Mouse (Mus musculus): ENCODE measurements around the gene Slc25a20. TPM values are rescaled to one million over a fixed set of nuclear protein-coding genes. Genes with fewer than 3 reads are reported as not detected.
A peak's percentile ranks its signal among the peaks of the same experiment; 100 is the strongest.

The Slc25a20 gene
- polyA plus RNA-seq, 1 experiment from 2014 or later = 35.1 TPM

DNA sequence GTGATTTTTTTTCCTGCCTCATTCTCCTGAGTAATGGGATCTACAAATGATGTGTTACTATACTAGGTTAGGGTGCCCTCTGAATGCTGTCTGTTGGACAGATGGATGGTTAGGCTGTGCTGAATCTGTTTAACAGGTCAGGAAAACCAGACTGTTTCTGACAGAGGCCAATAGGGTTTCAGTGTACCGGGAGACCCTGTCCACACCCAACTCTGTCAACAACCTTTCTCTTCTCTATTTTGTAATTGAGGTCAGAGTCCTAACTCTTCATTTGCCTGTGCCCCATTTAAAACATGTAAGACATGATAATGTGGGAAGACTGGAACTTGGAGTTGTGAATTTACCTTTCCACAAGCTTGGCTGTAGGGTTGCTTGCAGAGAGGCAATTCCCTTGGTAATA is 28.1 kb downstream of the Slc25a20 start:
- no peaks in the 10 kb centered on the region for H3K9me3 ChIP-seq
- no peak for DNase-seq (ENCODE audit: low spot score)
- peaks cover 32% of the 10 kb centered on the region for H3K4me1 ChIP-seq
- peaks cover 4% of the 10 kb centered on the region; the same call in 1 of the 2 replicates for H3K36me3 ChIP-seq (replicated peaks)
- peaks cover 37% of the 10 kb centered on the region for H3K27me3 ChIP-seq (replicated peaks; ENCODE audit: low read depth, poor library complexity, severe bottlenecking)
- no peak overlapping the region for H3K27ac ChIP-seq (replicated peaks)
- 81% methylated on average over 1 of the region's 1 CpGs for WGBS
- H3K4me3 ChIP-seq = no peak overlapping the region

GRCm38 (mm10) chr9:108690914-108691313 is 29.0 kb downstream of the Slc25a20 start:
- no peaks in the 10 kb centered on the region for H3K36me3 ChIP-seq (replicated peaks)
- no peaks in the 10 kb centered on the region for H3K9me3 ChIP-seq
- H3K4me3 ChIP-seq = no peak overlapping the region
- 94% methylated on average over 6 of the region's 6 CpGs for WGBS
- no peak for DNase-seq (ENCODE audit: low spot score)
- peaks cover 37% of the 10 kb centered on the region for H3K27me3 ChIP-seq (replicated peaks; ENCODE audit: low read depth, poor library complexity, severe bottlenecking)
- H3K27ac ChIP-seq (replicated peaks) = no peak overlapping the region
- H3K4me1 ChIP-seq = peaks cover 32% of the 10 kb centered on the region

DNA sequence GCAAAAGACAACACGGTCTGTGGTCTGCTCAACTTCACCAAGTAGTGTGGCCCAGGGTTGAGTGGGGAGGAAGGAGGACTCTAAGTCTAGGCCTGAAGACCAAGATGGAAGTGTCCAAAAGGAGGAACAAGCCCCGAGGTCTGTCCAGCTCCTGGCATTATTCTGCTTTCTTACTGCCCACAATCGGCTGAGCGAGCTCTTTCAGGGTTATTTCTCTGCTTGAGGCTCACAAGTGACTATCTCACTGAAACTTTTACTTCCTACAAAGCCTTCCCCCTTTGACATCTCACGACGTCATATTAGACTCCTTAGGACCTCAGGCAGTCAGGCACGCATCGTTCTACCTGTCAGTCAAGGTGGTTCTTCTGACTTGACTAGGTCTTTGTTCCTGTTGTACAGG is 29.5 kb downstream of the Slc25a20 start:
- DNase-seq (ENCODE audit: low spot score) = peak; percentile 18
- no peaks in the 10 kb centered on the region for H3K9me3 ChIP-seq
- peak overlapping the region; percentile 78 for H3K4me3 ChIP-seq
- 67% methylated on average over 8 of the region's 8 CpGs for WGBS
- H3K27me3 ChIP-seq (replicated peaks; ENCODE audit: low read depth, poor library complexity, severe bottlenecking) = peaks cover 37% of the 10 kb centered on the region
- peak overlapping the region; percentile 85 for H3K27ac ChIP-seq (replicated peaks)
- peaks cover 32% of the 10 kb centered on the region for H3K4me1 ChIP-seq
- no peaks in the 10 kb centered on the region for H3K36me3 ChIP-seq (replicated peaks)

DNA sequence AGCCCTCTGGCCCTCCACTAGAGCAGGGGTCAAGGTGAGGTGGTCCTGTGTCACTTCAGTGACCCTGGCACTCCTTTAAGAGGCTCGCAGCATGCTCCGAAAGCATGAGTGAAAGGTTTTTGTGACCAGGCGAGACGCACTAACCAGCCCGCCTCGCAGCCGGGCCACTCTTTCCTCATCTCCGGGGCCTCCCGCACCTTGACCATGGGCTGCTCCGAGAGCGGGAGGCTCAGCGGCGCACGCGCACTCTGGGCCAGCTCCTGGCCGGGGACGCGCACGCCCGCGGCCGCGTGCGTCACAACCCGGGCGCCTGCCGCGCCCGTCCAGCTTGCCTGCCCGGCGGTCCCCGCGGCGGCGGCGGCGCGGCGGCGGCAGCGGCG is 29.9 kb downstream of the Slc25a20 start:
- H3K27ac ChIP-seq (replicated peaks) = peak overlapping the region; percentile 85
- peaks cover 32% of the 10 kb centered on the region for H3K4me1 ChIP-seq
- under 1% methylated on average over 42 of the region's 42 CpGs for WGBS

DNA sequence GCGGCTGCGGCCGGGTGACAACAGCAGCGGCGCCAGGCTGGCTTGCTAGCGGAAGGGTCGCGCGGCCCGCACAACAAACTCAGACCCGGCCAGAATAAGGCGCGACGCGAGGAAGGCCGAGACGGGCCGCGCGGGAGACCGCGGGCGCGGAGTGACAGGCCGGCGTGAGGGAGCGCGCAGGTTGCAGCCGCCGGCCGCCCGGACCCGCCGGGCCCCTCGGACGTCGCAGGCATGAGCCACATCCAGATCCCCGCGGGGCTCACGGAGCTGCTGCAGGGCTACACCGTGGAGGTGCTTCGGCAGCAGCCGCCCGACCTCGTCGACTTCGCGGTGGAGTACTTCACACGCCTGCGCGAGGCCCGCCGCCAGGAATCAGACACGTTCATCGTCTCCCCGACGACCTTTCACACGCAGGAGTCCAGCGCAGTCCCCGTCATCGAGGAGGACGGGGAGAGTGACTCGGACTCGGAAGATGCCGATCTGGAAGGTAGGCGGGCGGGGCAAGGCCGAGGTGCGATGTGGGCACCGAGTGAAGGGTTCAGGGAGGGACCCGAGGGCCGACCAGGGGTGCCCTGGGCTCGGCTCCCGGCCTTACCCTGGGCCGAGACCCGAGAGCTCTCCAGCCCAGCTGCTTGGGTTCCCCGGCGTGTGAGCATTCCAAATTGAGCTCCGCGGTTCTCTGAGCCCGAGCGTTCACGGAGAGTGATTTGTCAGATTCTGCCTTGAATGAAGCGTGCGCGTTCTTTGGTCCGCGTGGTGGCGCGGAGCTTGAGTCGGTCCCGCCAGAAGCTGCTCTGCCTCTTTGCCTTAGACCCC is 30.5 kb downstream of the Slc25a20 start:
- WGBS = under 1% methylated on average over 92 of the region's 92 CpGs
- no peaks in the 10 kb centered on the region for H3K36me3 ChIP-seq (replicated peaks)
- peak; percentile 74 for DNase-seq (ENCODE audit: low spot score)
- H3K27me3 ChIP-seq (replicated peaks; ENCODE audit: low read depth, poor library complexity, severe bottlenecking) = peaks cover 37% of the 10 kb centered on the region
- peak overlapping the region; percentile 85 for H3K27ac ChIP-seq (replicated peaks)
- H3K4me1 ChIP-seq = peaks cover 32% of the 10 kb centered on the region
- no peaks in the 10 kb centered on the region for H3K9me3 ChIP-seq
- H3K4me3 ChIP-seq = peak overlapping the region; percentile 78

More for the DNA sequence above, 29.9 kb downstream of the Slc25a20 start:
- H3K9me3 ChIP-seq = no peaks in the 10 kb centered on the region
- peak overlapping the region; percentile 78 for H3K4me3 ChIP-seq
- no peaks in the 10 kb centered on the region for H3K36me3 ChIP-seq (replicated peaks)
- DNase-seq (ENCODE audit: low spot score) = peak; percentile 92
- peaks cover 37% of the 10 kb centered on the region for H3K27me3 ChIP-seq (replicated peaks; ENCODE audit: low read depth, poor library complexity, severe bottlenecking)

- DNase-seq (ENCODE audit: low spot score) = no peak
- Histone ChIP-seq H3K4me1 (peaks cover 30% of the 10 kb centered on the region), H3K4me3 (no peak overlapping the region; the same call in 1 of the 2 replicates), H3K27me3 (replicated peaks; ENCODE audit: low read depth, poor library complexity, severe bottlenecking) (peaks cover 37% of the 10 kb centered on the region), H3K9me3 (no peaks in the 10 kb centered on the region), H3K27ac (replicated peaks) (no peak overlapping the region), H3K36me3 (replicated peaks) (0 out of 2 replicates have a peak, but pooled peaks cover 5% of the 10 kb centered on the region)
- 79% methylated on average over 4 of the region's 4 CpGs for WGBS
Measured at GRCm38 (mm10) chr9:108693946-108694345, 32.1 kb downstream of the Slc25a20 start.

DNA sequence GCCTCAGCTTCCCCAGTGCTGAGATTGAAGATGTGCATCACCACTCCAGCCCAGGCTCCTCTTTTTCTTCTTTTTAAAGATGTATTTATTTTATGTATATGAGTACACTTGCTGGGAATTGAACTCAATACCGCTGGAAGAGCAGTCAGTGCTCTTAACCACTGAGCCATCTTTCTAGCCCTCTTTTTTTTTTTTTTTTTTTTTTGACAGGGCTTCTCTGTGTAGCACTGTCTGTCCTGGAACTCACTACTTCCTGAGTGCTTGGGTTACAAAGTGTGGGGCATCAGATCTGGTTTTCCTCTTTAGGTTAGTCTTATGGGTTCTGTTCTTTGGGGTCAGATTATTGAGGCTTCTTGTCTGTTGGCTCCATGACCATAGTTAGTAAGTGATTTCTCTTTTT is 32.6 kb downstream of the Slc25a20 start:
- H3K27me3 ChIP-seq (replicated peaks; ENCODE audit: low read depth, poor library complexity, severe bottlenecking) = peaks cover 37% of the 10 kb centered on the region
- 82% methylated on average over 1 of the region's 1 CpGs for WGBS
- DNase-seq (ENCODE audit: low spot score) = no peak
- no peak overlapping the region for H3K27ac ChIP-seq (replicated peaks)
- 0 out of 2 replicates have a peak, but pooled peaks cover 5% of the 10 kb centered on the region for H3K36me3 ChIP-seq (replicated peaks)
- no peak overlapping the region for H3K4me3 ChIP-seq
- H3K9me3 ChIP-seq = no peaks in the 10 kb centered on the region
- H3K4me1 ChIP-seq = peaks cover 26% of the 10 kb centered on the region

- Histone ChIP-seq H3K36me3 (replicated peaks) (0 out of 2 replicates have a peak, but pooled peaks cover 5% of the 10 kb centered on the region), H3K4me3 (no peak overlapping the region), H3K4me1 (peaks cover 16% of the 10 kb centered on the region), H3K9me3 (no peaks in the 10 kb centered on the region), H3K27me3 (replicated peaks; ENCODE audit: low read depth, poor library complexity, severe bottlenecking) (no peaks in the 10 kb centered on the region), H3K27ac (replicated peaks) (no peak overlapping the region)
- DNase-seq (ENCODE audit: low spot score) = no peak
Measured at GRCm38 (mm10) chr9:108702476-108702875, 40.6 kb downstream of the Slc25a20 start.

DNA sequence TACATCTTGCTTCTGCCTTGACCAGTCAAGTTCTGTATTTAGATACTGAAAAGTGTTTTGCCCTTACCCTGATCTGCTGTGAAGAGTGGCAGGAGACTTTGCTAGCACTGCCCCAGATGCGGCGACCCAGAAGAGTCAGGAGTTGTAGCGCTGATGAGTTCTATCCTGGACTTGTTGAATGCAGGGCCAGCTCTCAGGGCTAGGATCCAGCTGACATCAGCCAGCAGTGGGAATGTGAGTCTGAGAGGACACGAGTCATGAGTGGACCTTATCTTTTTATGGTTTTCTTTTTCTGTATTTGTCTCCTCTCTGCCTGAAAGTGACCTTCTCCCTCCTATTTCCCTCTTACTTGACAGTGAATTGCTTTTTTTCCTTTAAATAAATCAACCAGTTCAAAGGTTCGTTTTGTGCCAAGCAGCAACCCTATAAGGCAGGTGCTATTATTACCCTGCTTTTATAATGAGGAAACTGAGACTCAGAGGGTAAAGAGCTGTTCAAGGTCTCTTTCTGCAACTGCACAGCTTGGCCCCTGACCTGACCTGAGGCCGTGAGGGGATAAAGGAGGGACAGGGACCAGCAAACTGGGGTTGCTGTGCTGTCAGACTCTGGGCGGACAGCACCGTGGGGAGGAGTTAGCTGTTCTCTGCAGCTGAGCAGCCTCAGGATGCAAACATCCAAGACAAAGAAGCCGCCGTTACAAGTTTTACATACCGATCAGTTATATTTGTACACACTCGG is 41.7 kb downstream of the Slc25a20 start:
- Histone ChIP-seq H3K27me3 (replicated peaks; ENCODE audit: low read depth, poor library complexity, severe bottlenecking) (no peaks in the 10 kb centered on the region), H3K27ac (replicated peaks) (peak overlapping the region; percentile 48; the same call in 1 of the 2 replicates), H3K36me3 (replicated peaks) (no peaks in the 10 kb centered on the region), H3K4me1 (peaks cover 16% of the 10 kb centered on the region), H3K4me3 (no peak overlapping the region), H3K9me3 (no peaks in the 10 kb centered on the region)
- 44% methylated on average over 12 of the region's 12 CpGs for WGBS
- DNase-seq (ENCODE audit: low spot score) = no peak

- H3K4me1 ChIP-seq = peaks cover 16% of the 10 kb centered on the region
- no peaks in the 10 kb centered on the region for H3K9me3 ChIP-seq
- no peaks in the 10 kb centered on the region for H3K27me3 ChIP-seq (replicated peaks; ENCODE audit: low read depth, poor library complexity, severe bottlenecking)
- H3K36me3 ChIP-seq (replicated peaks) = no peaks in the 10 kb centered on the region
- 0 out of 2 replicates have a peak overlapping the region, but pooled peaks have one; percentile 24 for H3K27ac ChIP-seq (replicated peaks)
- H3K4me3 ChIP-seq = no peak overlapping the region
- WGBS = 69% methylated on average over 7 of the region's 7 CpGs
- peak; percentile 22 for DNase-seq (ENCODE audit: low spot score)
Measured at GRCm38 (mm10) chr9:108704591-108704990, 42.7 kb downstream of the Slc25a20 start.

- no peak overlapping the region for H3K4me3 ChIP-seq
- no peak overlapping the region for H3K27ac ChIP-seq (replicated peaks)
- H3K36me3 ChIP-seq (replicated peaks) = no peaks in the 10 kb centered on the region
- 94% methylated on average over 2 of the region's 2 CpGs for WGBS
- DNase-seq (ENCODE audit: low spot score) = no peak
- no peaks in the 10 kb centered on the region for H3K9me3 ChIP-seq
- H3K27me3 ChIP-seq (replicated peaks; ENCODE audit: low read depth, poor library complexity, severe bottlenecking) = no peaks in the 10 kb centered on the region
- peaks cover 16% of the 10 kb centered on the region for H3K4me1 ChIP-seq
Measured at GRCm38 (mm10) chr9:108707212-108707611, 45.3 kb downstream of the Slc25a20 start.

DNA sequence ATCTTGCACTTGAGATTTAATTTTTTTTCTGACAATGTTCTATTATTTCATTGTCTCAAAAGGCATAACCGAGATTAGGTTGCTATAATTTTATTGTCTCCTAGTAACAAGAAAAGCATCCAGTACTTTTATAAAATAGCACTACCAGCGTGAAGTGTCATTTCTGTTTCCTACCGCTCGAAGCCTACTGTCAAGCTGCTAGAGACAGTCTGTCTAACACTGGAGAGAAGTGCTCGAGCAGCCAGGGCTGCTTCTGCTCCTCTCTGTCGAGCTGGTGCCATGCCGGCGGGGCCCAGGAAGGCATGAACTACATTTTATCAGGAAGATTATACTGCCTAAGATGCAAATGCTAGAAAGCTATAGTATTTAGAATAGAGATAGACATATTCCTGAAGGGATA is 46.9 kb downstream of the Slc25a20 start:
- Histone ChIP-seq H3K4me1 (peaks cover 8% of the 10 kb centered on the region), H3K27me3 (replicated peaks; ENCODE audit: low read depth, poor library complexity, severe bottlenecking) (no peaks in the 10 kb centered on the region), H3K36me3 (replicated peaks) (no peaks in the 10 kb centered on the region), H3K4me3 (no peak overlapping the region), H3K9me3 (no peaks in the 10 kb centered on the region), H3K27ac (replicated peaks) (no peak overlapping the region)
- 95% methylated on average over 8 of the region's 8 CpGs for WGBS
- no peak for DNase-seq (ENCODE audit: low spot score)
